Mouse (Mus musculus) midbrain, embryonic 11.5 days (tissue): ENCODE results near the gene Plcl2. TPM values are rescaled to one million over a fixed set of nuclear protein-coding genes. Genes with fewer than 3 reads are reported as not detected.
"Not testable (repeated sequence)": the region's sequence is repeated elsewhere in the genome, so short reads cannot be mapped to it uniquely, and the experiment has no call there.

Experiments used
- ATAC-seq: fragments of 200-750 bp; cut with Nextera tagmentation; 2 replicates; pipeline ENCODE4 v1.8.0; 2017; ENCODE audit warnings: moderate TSS enrichment, moderate library complexity; ENCODE audit not compliant: low FRiP score
- DNase-seq: peaks from one replicate; pipeline ENCODE4 v3.0.0; 2015; ENCODE audit warnings: low spot score; ENCODE audit errors: missing footprints
- H3K27ac ChIP-seq: fragments of 300-500 bp; sonication (generic); 2 replicates; pipeline ENCODE4 v1.5.1; 2014; ENCODE audit warnings: low read depth, low read length
- H3K27me3 ChIP-seq: fragments of 300-500 bp; sonication (generic); 2 replicates; pipeline ENCODE4 v1.6.1; 2014; ENCODE audit warnings: mild to moderate bottlenecking, low read length, moderate library complexity, mixed read lengths; ENCODE audit not compliant: control insufficient read depth, insufficient read depth
- H3K36me3 ChIP-seq: fragments of 300-500 bp; sonication (generic); 2 replicates; pipeline ENCODE4 v1.6.1; 2014; ENCODE audit warnings: mild to moderate bottlenecking, low read length, moderate library complexity, mixed read lengths; ENCODE audit not compliant: control insufficient read depth, insufficient read depth
- H3K4me1 ChIP-seq: fragments of 300-500 bp; sonication (generic); 2 replicates; pipeline ENCODE4 v1.6.1; 2014; ENCODE audit warnings: low read length; ENCODE audit not compliant: control insufficient read depth, insufficient read depth
- H3K4me2 ChIP-seq: fragments of 300-500 bp; sonication (generic); 2 replicates; pipeline ENCODE4 v1.6.1; 2014; ENCODE audit warnings: mild to moderate bottlenecking, moderate library complexity
- H3K4me3 ChIP-seq: fragments of 300-500 bp; sonication (generic); 2 replicates; pipeline ENCODE4 v1.5.1; 2014; ENCODE audit warnings: low read depth, low read length
- H3K9ac ChIP-seq: fragments of 300-500 bp; sonication (generic); 2 replicates; pipeline ENCODE4 v1.6.1; 2014; ENCODE audit warnings: low read length
- H3K9me3 ChIP-seq: fragments of 300-500 bp; sonication (generic); 2 replicates; pipeline ENCODE4 v1.6.1; 2016; ENCODE audit warnings: low read length; ENCODE audit not compliant: control insufficient read depth
- WGBS: fragments of 180-500 bp; shearing (Covaris S2); extraction: QIAGEN DNeasy Blood & Tissue Kit; methylation state at CpG from one replicate; pipeline ENCODE4 v1.1.7; 2014; 5-methylcytosine and 5-hydroxymethylcytosine counted together
- polyA plus RNA-seq: library from polyadenylated mRNA; unstranded; fragments of >200 nt; fragmentation: Nextera tagmentation; extraction: Ambion mirVana; gene quantifications from 2 replicates; pipeline ENCODE4 v1.2.1, GENCODE M21; 2014

Plcl2 gene
- polyA plus RNA-seq, 1 experiment from 2014 or later, result 6.1 TPM

DNA sequence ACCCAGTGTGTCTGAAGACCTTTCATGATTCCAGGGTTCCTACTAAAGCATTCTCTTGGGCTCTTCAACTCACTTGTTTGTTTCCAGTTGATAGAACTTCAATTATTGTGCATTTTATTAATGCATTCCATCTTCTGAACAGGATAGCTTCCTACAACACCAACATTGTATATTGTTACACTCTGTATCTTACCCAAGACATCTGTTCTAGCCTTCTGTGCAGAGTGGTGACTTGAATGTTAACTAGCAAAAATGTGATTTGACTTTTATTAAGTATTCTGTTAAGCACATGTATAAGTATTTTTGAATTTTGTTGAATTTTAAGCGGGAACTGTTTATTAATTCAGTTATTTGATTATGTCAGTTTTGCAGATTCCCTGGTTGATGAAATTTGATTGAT is 132.7 kb downstream of the Plcl2 start:
- Histone ChIP-seq H3K4me1 (no peaks in the 10 kb centered on the region), H3K27me3 (no peaks in the 10 kb centered on the region), H3K36me3 (no peaks in the 10 kb centered on the region), H3K4me3 (no peak overlapping the region), H3K9ac (no peak overlapping the region), H3K27ac (no peak overlapping the region), H3K4me2 (no peak overlapping the region), H3K9me3 (no peaks in the 10 kb centered on the region)
- ATAC-seq (no peak), DNase-seq (peak; percentile 23)
- WGBS, result 94% methylated on average over 1 of the region's 1 CpGs

DNA sequence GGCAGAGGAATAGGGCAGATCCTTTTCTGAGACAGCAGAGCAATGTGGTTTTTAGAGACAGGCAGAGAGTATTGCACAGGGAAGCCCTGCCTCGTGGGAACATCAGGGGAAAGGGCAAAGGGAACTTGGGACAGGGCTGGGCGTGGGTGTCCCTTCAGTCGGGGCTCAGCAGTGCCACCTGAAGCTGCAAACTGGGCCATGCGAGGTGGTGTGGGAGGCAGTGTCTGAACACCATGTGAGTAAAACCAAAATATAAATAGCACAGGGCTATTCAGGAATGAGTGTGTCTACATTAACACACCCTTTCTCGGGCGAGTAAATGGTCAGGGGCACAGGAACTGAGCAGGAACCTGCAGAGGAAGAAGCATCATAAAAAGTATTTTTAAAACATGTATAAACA is 134.2 kb downstream of the Plcl2 start:
- H3K27me3 ChIP-seq, result no peaks in the 10 kb centered on the region
- H3K4me1 ChIP-seq, result no peaks in the 10 kb centered on the region
- 66% methylated on average over 6 of the region's 6 CpGs for WGBS
- H3K4me3 ChIP-seq, result no peak overlapping the region
- H3K9me3 ChIP-seq, result 0 out of 2 replicates have a peak, but pooled peaks cover 3% of the 10 kb centered on the region
- DNase-seq (peak; percentile 81), ATAC-seq (no peak)
- no peak overlapping the region for H3K27ac ChIP-seq
- no peaks in the 10 kb centered on the region for H3K36me3 ChIP-seq
- no peak overlapping the region for H3K4me2 ChIP-seq
- no peak overlapping the region for H3K9ac ChIP-seq

DNA sequence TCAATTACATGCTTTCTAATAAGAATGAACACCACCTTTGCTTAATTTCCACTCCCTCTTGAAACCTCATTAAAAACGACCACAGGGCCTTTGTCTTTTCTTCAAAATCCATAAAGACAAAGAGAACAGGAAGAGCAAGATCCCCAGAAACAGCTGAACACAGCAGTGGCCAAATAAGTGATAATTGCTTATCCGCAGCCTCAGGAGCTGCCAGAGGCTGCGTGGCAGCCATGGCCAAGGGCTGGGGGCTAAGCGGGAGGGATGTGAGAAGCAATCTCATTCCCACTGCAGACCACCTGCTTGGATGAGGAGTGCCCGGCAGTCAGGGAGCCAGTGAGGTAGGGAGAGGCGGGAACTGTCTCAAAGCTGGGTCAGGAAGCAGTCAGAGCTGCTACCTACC is 134.8 kb downstream of the Plcl2 start:
- peak; percentile 54; the same call in 1 of the 2 replicates for ATAC-seq
- H3K4me3 ChIP-seq, result no peak overlapping the region
- H3K4me2 ChIP-seq, result no peak overlapping the region
- H3K9me3 ChIP-seq, result 0 out of 2 replicates have a peak, but pooled peaks cover 3% of the 10 kb centered on the region
- no peak overlapping the region for H3K9ac ChIP-seq
- no peaks in the 10 kb centered on the region; the same call in 1 of the 2 replicates for H3K36me3 ChIP-seq
- no peak overlapping the region for H3K27ac ChIP-seq
- peak; percentile 86 for DNase-seq
- 37% methylated on average over 6 of the region's 6 CpGs for WGBS
- no peaks in the 10 kb centered on the region for H3K27me3 ChIP-seq
- no peaks in the 10 kb centered on the region for H3K4me1 ChIP-seq

DNA sequence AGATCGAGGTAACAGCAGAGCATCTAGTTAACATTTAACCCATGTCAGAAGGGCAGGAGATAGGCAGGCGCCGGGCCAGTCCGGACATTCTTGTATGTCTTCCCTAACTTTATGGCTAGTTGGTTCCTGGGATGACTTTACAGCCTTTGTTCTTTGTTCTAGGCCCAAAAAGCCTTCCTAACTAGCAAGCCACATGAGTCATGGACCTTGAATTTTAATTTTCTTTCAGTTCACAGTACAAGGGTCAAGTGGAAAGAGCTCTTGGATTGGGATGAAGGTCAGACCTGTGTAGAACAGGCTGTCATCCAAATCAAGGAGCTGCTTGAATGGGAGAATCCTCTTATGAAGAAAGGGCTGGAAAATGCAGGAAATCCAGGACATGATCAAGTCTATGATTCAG is 138.9 kb downstream of the Plcl2 start:
- not testable (repeated sequence) for H3K4me3 ChIP-seq, DNase-seq, H3K4me2 ChIP-seq, H3K27me3 ChIP-seq, ATAC-seq, H3K4me1 ChIP-seq, H3K27ac ChIP-seq, H3K36me3 ChIP-seq, H3K9me3 ChIP-seq, H3K9ac ChIP-seq
- WGBS, result 94% methylated on average over 4 of the region's 4 CpGs

DNA sequence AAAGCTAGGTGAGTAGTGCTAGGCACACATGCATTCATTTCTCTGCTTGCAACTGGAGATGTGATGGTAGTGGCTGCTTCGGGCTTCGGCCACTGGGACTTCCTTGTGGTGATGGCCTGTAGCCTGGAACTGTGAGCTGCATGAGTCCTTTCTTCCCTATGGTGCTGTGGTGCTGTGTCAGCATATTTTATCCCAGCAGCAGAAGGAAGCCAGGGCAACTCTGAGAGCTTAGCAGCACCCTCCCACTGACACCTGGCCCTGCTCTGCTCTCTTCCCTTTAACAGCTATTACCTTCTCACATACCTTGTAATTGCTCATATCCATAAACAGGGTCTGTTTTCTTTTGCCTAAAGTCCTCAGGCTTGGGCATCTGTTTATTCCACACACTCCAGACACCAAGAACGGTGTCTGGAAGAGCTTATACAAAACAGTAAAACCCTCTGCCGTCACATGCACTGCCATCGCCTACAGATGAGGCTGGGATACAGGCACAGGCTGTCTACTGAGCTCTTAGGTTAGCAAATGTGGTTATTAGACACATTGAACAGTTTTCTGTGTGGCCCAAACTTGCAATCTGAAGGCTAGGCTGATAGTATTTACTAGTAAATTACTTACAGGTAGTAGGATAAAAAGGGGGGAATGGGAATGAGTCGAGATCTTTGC is 139.7 kb downstream of the Plcl2 start:
- Histone ChIP-seq H3K4me2 (no peak overlapping the region), H3K27me3 (no peaks in the 10 kb centered on the region), H3K4me3 (no peak overlapping the region), H3K4me1 (no peaks in the 10 kb centered on the region), H3K9me3 (0 out of 2 replicates have a peak, but pooled peaks cover 3% of the 10 kb centered on the region), H3K9ac (no peak overlapping the region), H3K36me3 (no peaks in the 10 kb centered on the region; the same call in 1 of the 2 replicates), H3K27ac (no peak overlapping the region)
- DNase-seq, result peak; percentile 60
- no peak for ATAC-seq
- 93% methylated on average over 6 of the region's 6 CpGs for WGBS

DNA sequence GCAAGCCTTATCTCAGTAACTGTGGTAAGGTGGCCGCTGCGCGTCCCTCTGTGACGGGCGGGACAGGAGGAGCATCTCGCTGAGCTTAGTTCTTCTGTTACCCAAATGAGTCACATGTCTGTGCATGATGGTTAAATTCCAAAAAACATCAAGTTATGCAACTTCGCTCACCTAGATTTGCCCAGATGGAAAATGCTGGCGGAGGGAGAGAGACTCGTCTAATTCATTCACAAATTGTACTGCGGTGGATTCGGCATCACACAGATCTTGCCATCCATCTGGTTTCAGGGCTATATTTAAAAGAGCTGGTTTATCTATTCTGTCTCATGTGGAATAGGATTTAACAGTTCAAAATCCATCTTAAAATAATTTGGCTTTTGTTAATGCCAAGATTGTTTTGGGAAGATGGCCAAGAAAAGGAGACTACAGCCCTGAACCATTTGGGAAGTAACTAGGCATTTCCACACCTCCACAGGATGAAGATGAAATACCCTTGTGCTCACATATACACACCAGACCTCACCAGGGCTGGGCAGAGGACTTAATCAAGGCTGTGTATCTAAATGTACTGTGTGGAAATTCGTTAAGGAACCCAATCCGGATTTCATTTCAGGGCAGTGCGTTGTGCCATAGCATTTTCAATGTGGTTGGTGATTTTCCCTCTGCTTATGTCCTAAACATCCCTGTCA is 141.5 kb downstream of the Plcl2 start:
- H3K4me3 ChIP-seq, result no peak overlapping the region
- no peaks in the 10 kb centered on the region; the same call in 1 of the 2 replicates for H3K36me3 ChIP-seq
- 0 out of 2 replicates have a peak, but pooled peaks cover 3% of the 10 kb centered on the region for H3K9me3 ChIP-seq
- no peak overlapping the region for H3K4me2 ChIP-seq
- no peak overlapping the region for H3K9ac ChIP-seq
- WGBS, result 93% methylated on average over 14 of the region's 14 CpGs
- DNase-seq (peak; percentile 51), ATAC-seq (no peak)
- H3K27me3 ChIP-seq, result no peaks in the 10 kb centered on the region
- H3K4me1 ChIP-seq, result no peaks in the 10 kb centered on the region
- no peak overlapping the region for H3K27ac ChIP-seq

DNA sequence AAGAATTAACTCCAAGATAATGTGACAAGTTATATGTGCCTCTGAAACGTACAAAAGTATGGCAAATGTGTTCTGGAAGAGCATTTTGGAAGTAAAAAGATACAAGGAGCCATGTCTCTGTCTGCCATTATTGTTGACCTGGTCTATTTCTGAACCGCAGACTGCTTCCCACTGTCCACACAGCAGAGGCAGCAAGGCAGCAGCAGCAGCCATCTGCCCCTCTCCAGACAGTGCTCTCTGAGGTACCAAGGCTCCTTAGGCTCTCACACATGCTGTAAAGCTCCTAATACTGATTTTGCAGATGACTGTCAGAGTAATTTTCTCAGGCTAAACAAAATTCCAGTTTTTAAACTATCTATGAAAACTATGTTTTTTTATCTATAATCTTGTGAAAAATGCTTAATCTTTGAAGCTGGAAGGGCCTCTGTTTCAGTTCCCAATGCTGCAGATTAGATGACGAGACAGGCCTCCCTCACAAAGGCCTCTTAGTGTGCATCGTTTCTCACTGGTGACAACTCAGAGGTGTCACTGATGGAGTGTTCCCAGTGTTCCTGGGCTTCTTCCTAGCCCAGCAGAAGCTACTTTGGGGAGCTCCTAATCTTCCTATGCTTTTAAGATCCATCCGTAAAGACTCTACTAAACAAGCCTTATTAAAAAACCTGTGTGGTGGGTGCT is 145.7 kb downstream of the Plcl2 start:
- Histone ChIP-seq H3K4me2 (no peak overlapping the region), H3K9ac (no peak overlapping the region), H3K9me3 (no peaks in the 10 kb centered on the region), H3K27me3 (no peaks in the 10 kb centered on the region), H3K27ac (no peak overlapping the region), H3K4me3 (no peak overlapping the region), H3K36me3 (no peaks in the 10 kb centered on the region), H3K4me1 (peaks cover 3% of the 10 kb centered on the region; the same call in 1 of the 2 replicates)
- peak; percentile 35 for DNase-seq
- WGBS, result 65% methylated on average over 5 of the region's 5 CpGs
- ATAC-seq, result no peak

DNA sequence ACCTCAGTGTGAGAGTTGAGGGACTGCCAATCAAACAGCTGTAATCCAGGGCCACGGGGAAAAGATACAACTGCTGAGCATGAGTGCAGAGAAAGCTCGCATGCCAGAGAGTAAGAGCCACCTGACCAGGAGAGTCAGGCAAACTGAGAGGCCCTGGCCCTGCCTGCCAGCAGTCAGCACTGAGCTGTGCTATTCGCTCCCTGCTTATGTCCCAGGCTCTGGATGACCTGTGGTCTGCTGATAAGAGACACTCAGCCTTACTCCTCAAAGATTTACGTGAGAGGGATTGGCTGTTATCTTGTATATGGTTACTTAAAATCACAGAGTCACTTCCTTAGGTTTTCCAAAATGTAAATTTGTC is 146.2 kb downstream of the Plcl2 start:
- WGBS, result 62% methylated on average over 4 of the region's 4 CpGs
- no peak overlapping the region for H3K4me2 ChIP-seq
- H3K4me3 ChIP-seq, result no peak overlapping the region
- DNase-seq, result no peak
- no peak overlapping the region for H3K27ac ChIP-seq
- H3K4me1 ChIP-seq, result peaks cover 3% of the 10 kb centered on the region; the same call in 1 of the 2 replicates
- no peaks in the 10 kb centered on the region for H3K9me3 ChIP-seq
- ATAC-seq, result no peak
- no peaks in the 10 kb centered on the region for H3K36me3 ChIP-seq
- H3K27me3 ChIP-seq, result no peaks in the 10 kb centered on the region
- H3K9ac ChIP-seq, result no peak overlapping the region

DNA sequence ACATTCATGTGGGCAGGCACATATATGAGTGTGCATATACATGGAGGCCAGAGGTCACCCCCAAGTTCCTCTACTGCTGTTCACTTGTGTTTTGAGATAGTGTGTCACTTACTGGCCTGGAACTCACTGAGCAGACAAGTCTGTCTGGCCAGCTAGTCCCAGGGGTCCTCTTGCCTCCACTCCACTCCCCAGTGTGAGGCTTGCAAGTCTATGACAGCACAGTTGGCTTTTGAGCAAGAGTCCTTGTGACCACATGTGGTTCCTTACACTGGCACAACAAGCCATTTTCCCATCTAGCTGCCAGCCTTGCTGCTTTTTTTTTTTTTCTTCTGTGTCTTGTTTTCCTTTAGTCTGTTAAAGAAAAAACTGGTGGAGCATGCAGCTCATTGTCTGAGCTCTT is 148.1 kb downstream of the Plcl2 start:
- DNase-seq (peak; percentile 69), ATAC-seq (no peak)
- Histone ChIP-seq H3K36me3 (no peaks in the 10 kb centered on the region), H3K4me3 (no peak overlapping the region), H3K9ac (no peak overlapping the region), H3K27me3 (no peaks in the 10 kb centered on the region), H3K4me1 (peaks cover 3% of the 10 kb centered on the region; the same call in 1 of the 2 replicates), H3K9me3 (no peaks in the 10 kb centered on the region), H3K27ac (no peak overlapping the region), H3K4me2 (no peak overlapping the region)
